Mouse (Mus musculus) adrenal gland, postnatal 36 days (tissue): ENCODE measurements around the gene Kdm4b. TPM values are rescaled to one million over a fixed set of nuclear protein-coding genes. Genes with fewer than 3 reads are reported as not detected.

Experiments used
- DNase-seq, 2 experiments: peaks; one replicate each; pipeline ENCODE4 v3.0.0; 2021; ENCODE audit warnings: mixed read lengths in 1 of 2
- total RNA-seq, 2 experiments: library from RNA; stranded (reverse); gene quantifications; 2 replicates each; pipeline ENCODE4 v1.2.3; 2021

The Kdm4b gene
- total RNA-seq, 2 experiments from 2014 or later: 38.1 to 39.9 TPM

- no peak for DNase-seq
These were observed 59.0 kb downstream of the Kdm4b start for GRCm38 (mm10) chr17:56384903-56385302.

DNA sequence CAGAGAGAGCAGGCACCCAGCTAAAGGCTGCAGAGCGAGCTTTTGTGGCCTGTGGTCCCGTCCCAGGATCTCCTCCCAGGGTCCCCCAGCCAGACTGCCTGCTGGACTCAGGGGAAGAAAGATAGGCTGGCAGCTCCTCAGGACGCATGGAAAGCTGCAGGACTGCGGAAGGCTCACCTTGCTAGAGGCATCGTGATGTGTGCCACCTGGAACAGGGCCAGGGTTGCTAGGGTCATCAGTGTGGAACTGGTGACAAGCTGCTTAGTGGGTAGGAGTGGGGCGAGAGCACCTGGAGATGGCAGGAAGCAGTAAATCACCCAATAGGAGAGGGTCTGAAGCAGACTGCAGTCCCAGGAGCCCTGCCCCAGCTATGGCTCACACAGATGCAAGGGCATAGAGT lies 61.8 kb downstream of the Kdm4b start:
- no peak for DNase-seq

- DNase-seq: no peak
These were observed 67.4 kb downstream of the Kdm4b start for GRCm38 (mm10) chr17:56393238-56393637.

DNA sequence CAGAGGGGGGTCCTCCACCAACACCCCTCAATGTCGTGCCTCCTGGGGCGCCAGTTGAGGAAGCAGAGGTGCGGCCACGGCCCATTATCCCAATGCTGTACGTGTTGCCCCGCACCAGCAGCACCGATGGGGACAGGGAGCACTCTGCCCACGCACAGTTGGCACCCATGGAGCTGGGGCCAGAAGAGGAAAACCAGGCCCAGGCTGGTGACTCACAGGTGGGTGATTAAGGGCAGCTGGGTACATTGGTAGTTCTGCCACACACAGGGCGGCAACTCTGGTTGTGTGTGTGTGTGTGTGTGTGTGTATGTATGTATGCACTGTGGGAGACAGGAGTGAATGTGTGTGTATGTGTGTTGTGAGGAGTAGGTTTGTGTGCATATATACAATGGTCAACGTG lies 68.0 kb downstream of the Kdm4b start:
- DNase-seq: peak; percentile 39 to 71

GRCm38 (mm10) chr17:56396051-56396450 lies 70.2 kb downstream of the Kdm4b start:
- peak; percentile 62 to 64 for DNase-seq

- DNase-seq: no peak
These were observed 74.4 kb downstream of the Kdm4b start for GRCm38 (mm10) chr17:56400221-56400620.

DNA sequence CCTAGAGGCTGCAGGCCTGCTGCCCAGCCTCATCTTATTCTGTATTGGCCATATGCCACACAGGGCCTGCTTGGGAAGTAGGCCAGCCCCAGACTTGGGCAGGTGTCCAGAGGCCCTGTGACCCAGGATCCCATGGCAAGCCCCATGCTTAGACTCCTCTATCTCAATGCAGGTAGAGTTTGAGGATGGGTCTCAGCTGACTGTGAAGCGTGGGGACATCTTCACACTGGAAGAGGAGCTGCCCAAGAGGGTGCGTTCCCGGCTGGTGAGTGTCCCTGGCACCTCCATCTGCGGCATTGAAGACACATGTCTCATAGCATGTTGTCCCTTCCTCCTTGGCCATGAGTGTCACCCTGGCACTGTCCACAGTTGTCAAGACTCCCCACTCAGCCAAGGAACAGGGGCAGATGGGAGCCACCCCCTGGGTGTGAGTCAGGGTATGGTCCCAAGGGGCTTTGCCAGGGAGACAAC lies 75.2 kb downstream of the Kdm4b start:
- no peak for DNase-seq

DNA sequence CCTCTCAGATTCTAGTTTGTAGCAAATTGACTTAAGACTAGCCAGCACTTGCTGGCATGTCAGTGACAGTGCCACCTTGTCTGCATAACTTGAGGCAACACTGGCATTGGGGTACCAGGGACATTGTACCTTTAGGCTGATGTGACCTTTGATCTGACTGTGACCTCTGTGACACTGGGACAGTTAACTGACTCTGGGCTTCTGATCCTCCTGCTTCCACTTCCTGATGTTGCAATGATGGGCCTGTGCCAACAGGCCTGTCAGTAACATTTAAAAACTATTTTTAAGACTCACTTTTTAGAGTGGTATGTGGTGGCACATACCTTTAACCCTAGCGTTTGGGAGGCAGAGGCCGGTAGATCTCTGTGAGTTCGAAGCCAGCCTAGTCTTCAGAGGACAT lies 79.5 kb downstream of the Kdm4b start:
- peak in 1 of 2 experiments; percentile 49 for DNase-seq

DNA sequence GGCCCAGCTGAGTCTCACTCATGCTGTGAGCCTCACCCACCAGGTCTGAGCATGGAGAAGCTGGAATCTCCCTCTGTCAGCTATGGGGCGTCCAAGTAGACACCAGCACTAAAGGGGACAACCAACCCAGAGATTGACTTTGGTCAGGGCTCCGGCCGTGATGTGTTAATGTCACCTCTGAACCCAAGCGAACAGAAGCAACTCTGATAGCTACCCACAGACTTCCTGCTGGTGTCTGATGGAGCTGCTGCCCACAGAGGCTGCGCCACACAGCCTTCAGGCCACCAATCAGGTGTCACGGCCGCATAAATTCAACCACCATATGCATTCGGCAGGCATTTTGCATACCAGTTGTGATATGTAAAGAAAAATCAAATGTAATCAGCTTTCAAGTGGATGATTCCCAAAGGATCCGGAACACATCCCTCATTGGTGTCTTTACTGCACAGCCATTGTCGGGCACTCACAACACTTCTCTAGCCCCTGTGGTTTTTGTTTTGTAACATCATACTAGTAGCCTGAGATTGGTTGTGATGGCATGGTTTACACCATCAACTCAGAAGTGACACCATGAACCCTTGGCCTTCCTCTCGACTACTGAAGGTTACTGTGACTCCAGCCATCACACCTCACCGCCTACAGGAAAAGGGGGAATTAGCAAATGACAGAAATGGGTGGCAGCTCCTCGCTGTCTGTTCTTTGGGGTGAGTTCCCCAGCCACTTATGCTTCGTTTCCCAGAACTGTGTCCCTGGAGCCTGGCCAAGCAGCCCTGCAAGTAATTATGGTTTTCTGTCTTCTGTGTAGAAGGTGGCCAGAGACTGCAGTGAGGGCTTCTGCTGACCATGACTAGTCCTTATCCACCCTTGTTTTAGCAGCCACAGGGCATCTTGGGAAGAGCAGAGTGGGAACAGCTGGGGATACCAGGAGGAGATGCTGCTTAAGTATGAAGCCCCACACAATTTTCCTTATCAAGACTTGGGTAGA lies 80.3 kb downstream of the Kdm4b start:
- peak; percentile 24 to 42 for DNase-seq

DNA sequence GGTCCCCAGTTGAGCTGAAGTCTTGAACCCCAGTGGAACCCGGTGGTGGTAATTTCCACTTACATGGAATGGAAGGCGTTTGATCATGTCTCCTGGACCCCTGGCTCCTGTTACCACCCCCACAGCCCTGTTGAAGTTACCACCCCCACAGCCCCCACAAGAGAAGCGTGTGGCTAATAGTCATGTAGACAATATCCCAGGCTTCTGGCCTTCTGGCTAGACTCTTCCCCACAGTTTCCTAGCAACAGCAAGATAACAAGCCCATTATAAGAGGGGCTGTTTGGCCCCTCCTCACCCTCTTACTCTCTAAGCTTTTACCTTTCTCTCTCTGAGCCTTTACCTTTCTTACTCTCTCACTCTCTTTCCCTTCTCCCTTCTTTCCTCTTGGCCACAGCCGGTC lies 81.0 kb downstream of the Kdm4b start:
- no peak for DNase-seq

DNA sequence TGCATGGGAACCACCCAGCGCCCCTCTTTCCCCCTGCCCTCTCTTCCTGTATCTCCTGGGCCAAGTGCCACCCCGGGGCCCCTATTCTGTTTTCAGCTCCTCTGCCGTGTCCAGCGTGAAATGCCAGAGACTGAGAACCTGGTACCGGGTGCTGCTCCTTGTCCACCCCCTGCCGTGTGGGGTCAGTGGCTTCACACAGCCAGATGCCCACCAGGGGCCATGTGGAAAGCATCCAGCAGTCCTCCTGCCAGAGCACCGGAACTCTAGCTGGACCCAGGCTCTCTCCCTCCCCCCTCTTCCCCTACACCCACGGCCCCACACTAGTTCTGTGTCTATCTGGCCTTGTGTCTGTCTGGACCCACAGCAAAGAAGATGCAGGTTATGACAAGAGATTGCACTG lies 81.5 kb downstream of the Kdm4b start:
- DNase-seq: no peak

- DNase-seq: no peak
These were observed 83.2 kb downstream of the Kdm4b start for GRCm38 (mm10) chr17:56408965-56409625.

DNA sequence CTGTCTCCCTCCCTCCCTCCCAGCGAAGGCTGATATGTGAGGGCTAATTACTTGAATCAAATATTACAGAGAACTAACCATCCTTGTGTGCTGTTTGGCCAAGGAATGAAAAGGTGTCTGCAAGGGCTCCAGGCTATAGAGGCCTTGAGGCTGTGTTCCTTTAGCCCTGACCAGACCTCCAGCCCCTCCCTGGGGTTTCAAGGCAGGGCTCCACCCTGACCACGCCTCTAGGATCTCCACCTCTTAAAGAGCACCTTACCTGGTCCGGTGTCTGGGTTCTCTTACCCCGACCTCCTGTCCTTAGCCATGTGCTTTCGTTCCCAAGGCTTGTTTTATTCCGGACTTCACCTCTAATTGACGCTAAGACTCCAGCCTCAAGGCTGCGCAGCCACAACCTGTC lies 83.9 kb downstream of the Kdm4b start:
- DNase-seq: peak; percentile 40 to 61

GRCm38 (mm10) chr17:56411437-56411836 lies 85.6 kb downstream of the Kdm4b start:
- no peak for DNase-seq

DNA sequence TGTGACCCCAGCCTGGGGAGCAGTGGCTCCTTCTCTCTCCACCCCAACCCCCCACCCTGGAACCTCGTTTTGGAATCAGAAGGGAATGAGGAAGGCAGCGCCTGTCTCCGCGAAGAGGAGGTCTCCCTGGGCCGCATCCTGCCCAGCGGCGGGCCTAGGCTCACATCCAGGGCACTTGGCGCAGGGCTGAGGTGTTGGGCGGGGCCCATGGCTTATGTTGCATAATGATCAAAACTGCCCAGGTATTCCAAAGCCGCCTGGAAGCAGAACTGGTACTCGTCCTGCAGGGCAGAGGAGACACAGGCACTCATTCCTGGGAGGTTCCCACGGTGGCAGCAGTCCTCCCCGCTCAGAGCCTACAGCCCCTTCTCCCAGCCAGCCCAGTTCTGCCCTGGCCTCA lies 87.3 kb downstream of the Kdm4b start:
- DNase-seq: peak in 1 of 2 experiments; percentile 51

DNA sequence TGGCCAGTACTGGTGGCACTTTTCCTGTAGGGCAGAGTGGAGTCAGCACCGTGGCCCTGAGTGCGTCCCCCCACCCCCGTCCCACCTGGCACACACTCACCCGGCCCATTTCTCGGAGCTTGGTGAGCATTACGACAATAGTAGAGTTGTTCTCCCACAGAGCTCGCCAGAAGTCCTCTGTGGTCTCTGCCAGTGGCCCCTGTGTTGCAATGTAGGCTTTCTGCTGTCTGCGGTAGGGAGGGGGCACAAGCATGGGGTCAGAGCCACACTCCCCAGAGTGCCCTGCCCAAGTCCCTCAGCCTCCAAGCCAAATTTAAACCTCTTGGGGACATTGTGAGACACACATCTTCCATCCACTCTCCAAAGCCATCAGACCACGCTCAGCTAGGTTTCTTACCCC lies 88.9 kb downstream of the Kdm4b start:
- DNase-seq: no peak

DNA sequence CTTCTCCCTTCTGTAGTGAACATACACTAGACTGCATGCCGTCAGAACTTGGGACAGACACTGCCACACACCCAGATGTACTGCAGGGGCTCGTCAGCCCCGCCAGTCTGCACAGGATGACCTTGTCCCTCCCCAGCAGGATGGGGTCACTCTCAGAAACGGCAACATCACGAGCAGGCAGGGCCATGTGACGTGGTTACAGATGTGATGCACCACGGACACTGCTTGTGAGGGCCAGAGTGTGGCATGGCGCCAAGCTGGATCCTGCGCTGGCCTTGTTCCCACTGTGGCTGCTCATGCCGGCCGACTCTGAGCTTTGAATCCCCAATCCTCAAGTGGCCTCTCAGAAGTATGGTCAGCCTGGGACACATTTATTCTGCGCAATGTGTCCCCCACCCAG lies 92.4 kb downstream of the Kdm4b start:
- peak; percentile 86 to 87 for DNase-seq

GRCm38 (mm10) chr17:56420022-56420421 lies 94.2 kb downstream of the Kdm4b start:
- DNase-seq: no peak

DNA sequence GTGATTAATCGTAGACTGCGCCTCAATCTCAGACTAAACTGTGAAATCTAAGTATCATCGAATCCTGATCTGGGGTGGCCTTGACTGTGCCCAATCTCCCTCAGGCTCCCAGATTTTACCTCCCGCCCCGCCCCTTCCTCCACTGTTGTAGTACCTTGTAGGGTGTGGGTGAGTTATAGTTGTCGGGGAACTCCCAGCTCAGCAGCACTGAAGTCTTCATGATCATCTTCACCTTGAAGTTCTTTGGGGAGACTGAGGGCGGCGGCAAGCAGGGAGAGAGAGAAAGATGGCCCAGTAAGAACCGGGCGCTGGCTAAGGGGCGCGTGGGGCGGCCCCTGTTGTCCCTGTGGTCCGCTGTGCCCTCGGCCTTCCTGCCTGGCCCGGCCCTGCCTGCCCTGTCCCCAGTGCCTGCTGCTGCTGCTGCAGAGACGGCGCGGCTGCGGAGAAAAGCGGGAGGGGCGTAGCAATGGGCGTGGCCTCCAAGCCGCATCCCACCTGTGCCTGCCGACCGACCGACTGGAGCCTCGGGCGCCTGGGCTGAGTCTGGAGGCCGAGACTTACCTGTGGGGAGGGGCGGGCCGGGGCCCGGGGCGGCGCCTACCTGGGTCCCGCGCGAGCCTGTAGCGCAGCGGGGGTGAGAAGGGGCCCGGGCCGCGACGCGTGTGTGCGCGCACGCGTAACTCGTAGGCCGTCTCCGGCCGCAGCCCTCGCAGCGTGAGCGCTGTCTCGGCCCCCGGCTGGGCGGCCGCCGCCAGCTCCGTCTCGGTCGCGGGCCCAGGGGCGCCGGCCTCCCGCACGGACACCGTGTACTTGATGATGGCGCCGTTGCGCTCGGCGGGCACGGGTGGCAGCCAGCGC lies 99.1 kb downstream of the Kdm4b start:
- peak; percentile 55 to 61 for DNase-seq

DNA sequence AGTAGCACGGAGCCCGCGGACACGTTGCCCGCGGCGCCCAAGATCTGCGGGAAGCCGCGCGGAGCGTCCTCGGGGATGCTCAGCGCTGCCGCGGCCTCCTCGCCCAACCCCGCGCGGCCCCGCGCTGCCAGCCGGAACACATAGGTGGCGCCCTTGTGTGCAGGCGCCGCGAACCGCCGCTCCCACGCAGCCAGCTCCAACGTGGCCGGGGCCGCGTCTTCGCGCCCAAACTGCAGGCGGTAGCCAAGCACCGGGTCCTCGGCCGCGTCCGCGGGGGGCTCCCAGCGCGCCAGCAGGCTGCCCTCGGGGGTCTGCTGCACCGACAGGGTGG lies 99.7 kb downstream of the Kdm4b start:
- peak; percentile 90 to 92 for DNase-seq

DNA sequence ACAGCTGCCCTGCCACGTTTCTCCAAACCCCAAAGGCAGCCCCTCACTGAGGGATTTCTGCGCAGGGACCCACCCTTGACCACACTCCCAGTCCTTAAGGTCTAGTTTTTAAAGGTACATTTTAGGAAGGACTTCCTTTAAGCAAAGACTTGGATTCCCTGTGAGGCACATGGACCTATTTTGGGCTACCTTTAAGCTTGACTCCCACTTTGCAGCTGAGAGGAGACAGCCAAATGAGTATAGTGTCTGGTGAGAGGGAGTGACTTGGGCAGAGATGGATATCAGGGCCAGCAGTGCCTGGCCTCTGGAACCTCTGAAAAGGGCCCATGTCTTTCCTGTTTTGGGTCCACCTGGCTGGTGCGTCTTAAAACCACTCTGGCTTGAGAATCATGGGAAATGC lies 100.1 kb downstream of the Kdm4b start:
- no peak for DNase-seq

DNA sequence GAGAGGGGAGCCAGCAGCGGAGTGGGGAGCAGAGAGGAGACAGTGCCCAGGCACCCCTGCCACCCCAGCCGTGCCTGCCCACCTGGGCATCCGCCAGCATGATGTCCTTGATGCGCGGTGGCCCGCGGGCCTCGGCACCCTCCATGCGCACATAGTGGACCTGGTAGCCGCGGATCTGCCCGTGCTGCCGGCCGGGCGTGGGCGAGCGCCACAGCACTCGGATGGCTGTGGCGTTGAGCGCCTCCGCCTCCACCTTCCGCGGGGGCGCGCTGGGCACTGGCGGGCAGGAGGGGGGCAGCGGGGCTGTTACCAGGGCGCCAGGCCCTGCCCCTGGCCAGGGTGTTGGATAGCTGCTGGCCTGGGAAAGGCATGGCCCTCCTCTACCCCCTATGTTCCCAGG lies 102.0 kb downstream of the Kdm4b start:
- DNase-seq: no peak
